Mouse (Mus musculus) heart, embryonic 15.5 days (tissue): ENCODE data around the gene Gm3055. TPM values are rescaled to one million over a fixed set of nuclear protein-coding genes. Genes with fewer than 3 reads are reported as not detected.
"Not testable (repeated sequence)": the region's sequence is repeated elsewhere in the genome, so short reads cannot be mapped to it uniquely, and the experiment has no call there.

ENCODE experiments used
- ATAC-seq: fragments of 200-750 bp; cut with Nextera tagmentation; replicated peaks from 2 replicates; pipeline ENCODE4 v1.8.0; 2017; ENCODE audit warnings: low read depth, moderate TSS enrichment; ENCODE audit not compliant: insufficient number of reproducible peaks, insufficient read depth, low FRiP score
- H3K27ac ChIP-seq: fragments of 300-500 bp; sonication (generic); 2 replicates; pipeline ENCODE4 v1.5.1; 2015; ENCODE audit warnings: mild to moderate bottlenecking, inconsistent platforms
- H3K27me3 ChIP-seq: fragments of 300-500 bp; sonication (generic); 2 replicates; pipeline ENCODE4 v1.6.1; 2015; ENCODE audit warnings: inconsistent platforms
- H3K36me3 ChIP-seq: fragments of 300-500 bp; sonication (generic); 2 replicates; pipeline ENCODE4 v1.6.1; 2015; ENCODE audit warnings: mild to moderate bottlenecking, inconsistent platforms
- H3K4me1 ChIP-seq: fragments of 300-500 bp; sonication (generic); replicated peaks from 2 replicates; pipeline ENCODE4 v1.6.1; 2015; ENCODE audit warnings: inconsistent platforms
- H3K4me2 ChIP-seq: fragments of 300-500 bp; sonication (generic); 2 replicates; pipeline ENCODE4 v1.6.1; 2015; ENCODE audit warnings: inconsistent platforms, mild to moderate bottlenecking, moderate library complexity
- H3K4me3 ChIP-seq: fragments of 300-500 bp; sonication (generic); 2 replicates; pipeline ENCODE4 v1.5.1; 2015; ENCODE audit warnings: mild to moderate bottlenecking, inconsistent platforms
- H3K9ac ChIP-seq: fragments of 300-500 bp; sonication (generic); 2 replicates; pipeline ENCODE4 v1.6.1; 2015; ENCODE audit warnings: mild to moderate bottlenecking, inconsistent platforms
- H3K9me3 ChIP-seq: fragments of 300-500 bp; sonication (generic); replicated peaks from 2 replicates; pipeline ENCODE4 v1.6.1; 2016; ENCODE audit warnings: inconsistent platforms
- WGBS: fragments of 180-500 bp; shearing (Covaris S2); methylation state at CpG from one replicate; pipeline ENCODE4 v1.1.7; 2015; ENCODE audit warnings: mixed read lengths; 5-methylcytosine and 5-hydroxymethylcytosine counted together
- polyA plus RNA-seq: library from polyadenylated mRNA; unstranded; fragments of >200 nt; fragmentation: Nextera tagmentation; extraction: Ambion mirVana; gene quantifications from 2 replicates; pipeline ENCODE4 v1.2.1, GENCODE M21; 2015

Gm3055 gene
- polyA plus RNA-seq, result 3.9 and 4.6 TPM in 2 replicates

DNA sequence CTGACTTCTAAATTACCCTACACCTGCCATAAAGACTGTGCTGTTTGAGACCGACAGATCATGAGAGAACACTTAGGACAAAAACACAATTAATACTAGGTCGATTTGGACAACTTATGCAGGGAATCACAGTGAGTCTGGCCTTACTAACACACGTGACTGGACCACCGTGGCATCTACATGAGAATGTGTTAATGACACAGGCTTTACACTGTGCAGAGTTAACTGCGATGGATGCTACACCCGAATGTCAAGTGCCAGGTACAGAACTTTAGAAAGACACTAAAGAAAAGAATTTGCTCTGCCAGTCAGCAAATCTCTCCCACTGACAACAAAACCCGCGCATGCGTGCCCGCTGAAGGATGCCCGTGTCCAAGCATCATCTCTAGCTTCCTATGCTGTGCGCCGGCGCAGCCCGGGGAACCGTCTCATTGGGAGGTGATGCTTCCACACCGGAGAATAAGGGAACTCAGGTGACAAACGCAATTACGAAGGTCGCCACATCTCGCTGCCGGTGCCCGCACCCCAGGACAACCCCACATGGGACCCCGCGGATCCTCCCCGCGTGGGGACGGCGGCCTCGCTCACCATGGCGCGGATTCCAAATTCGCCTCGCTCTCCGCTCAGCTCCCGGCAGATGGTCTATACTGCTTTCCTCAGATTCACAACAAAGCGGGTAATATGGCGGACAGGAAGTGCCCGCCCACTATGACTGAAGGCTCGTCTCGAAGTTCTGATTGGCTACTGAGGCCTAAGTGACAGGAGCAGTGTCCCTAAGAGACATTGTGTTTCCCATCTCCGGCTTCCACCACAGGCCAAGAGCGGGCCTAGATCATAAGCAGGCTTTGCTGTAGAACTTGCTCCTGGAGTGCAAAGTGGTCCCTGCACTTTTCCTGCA, at the start of gene Gm3055:
Gene Gm3055, minus strand, starts transcription at position 656 of the 898 bp plus-strand sequence.
- H3K9me3 ChIP-seq, H3K4me3 ChIP-seq, H3K4me1 ChIP-seq, H3K27ac ChIP-seq, H3K36me3 ChIP-seq, H3K4me2 ChIP-seq, H3K9ac ChIP-seq, H3K27me3 ChIP-seq: not testable (repeated sequence)
- WGBS, result no CpG with 5 or more reads among the region's 43 CpGs
- peak; percentile 93 for ATAC-seq

DNA sequence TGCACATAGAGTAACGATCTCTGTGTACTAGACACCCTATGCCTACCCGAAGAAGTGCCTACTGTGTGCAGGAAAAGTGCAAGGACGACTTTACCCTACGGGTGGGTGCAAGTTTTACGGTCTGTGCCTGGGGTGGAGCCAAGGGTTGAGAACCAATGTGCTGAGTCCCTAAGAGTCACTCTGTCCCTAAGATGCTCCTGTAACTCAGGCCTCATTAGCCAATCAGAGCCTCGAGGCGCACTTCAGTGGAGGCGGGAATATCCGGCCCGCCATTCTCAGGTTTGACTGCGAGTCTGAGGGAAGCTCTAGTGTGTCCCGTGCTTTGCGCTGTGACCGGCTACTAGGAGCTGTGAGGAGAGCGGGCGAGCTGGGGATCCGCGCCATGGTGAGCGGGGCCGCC, 40.9 kb upstream of the Gm3055 start, which contains the start of gene Gm4767:
Gene Gm4767, plus strand, starts transcription at position 288 of the 400 bp plus-strand sequence.
- not testable (repeated sequence) for ATAC-seq, H3K9me3 ChIP-seq, H3K27me3 ChIP-seq, H3K4me1 ChIP-seq, H3K27ac ChIP-seq, H3K36me3 ChIP-seq, H3K9ac ChIP-seq
- Histone ChIP-seq H3K4me2 (0 out of 2 replicates have a peak within 1 kb of the TSS, but pooled peaks have one; percentile 30), H3K4me3 (peak within 1 kb of the TSS; percentile 23; the same call in 1 of the 2 replicates)
- WGBS, result 22% methylated on average over 18 of the region's 20 CpGs

DNA sequence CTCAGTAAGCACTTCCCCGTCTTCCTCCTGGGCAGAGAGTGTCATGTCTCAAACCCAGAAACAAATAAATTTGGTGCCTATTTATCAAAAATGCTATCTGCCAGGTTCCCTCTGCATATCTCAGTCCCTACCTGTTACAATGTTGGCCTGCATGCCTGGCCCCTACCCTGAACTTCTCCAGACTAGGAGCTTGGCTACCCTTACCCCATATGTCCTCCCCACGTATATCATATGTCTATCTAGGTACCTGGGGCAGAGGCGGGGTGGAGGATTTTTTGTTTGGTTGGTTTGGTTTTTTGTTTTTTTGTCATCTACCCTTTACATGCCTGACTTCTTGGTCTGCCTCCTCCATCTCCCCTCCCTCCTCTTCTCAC, 430 bp upstream of the Gm3055 start:
- not testable (repeated sequence) for H3K36me3 ChIP-seq, H3K4me1 ChIP-seq, H3K9me3 ChIP-seq, ATAC-seq, H3K27me3 ChIP-seq, H3K4me2 ChIP-seq, H3K27ac ChIP-seq, H3K4me3 ChIP-seq, H3K9ac ChIP-seq
- no CpG with 5 or more reads among the region's 3 CpGs for WGBS

DNA sequence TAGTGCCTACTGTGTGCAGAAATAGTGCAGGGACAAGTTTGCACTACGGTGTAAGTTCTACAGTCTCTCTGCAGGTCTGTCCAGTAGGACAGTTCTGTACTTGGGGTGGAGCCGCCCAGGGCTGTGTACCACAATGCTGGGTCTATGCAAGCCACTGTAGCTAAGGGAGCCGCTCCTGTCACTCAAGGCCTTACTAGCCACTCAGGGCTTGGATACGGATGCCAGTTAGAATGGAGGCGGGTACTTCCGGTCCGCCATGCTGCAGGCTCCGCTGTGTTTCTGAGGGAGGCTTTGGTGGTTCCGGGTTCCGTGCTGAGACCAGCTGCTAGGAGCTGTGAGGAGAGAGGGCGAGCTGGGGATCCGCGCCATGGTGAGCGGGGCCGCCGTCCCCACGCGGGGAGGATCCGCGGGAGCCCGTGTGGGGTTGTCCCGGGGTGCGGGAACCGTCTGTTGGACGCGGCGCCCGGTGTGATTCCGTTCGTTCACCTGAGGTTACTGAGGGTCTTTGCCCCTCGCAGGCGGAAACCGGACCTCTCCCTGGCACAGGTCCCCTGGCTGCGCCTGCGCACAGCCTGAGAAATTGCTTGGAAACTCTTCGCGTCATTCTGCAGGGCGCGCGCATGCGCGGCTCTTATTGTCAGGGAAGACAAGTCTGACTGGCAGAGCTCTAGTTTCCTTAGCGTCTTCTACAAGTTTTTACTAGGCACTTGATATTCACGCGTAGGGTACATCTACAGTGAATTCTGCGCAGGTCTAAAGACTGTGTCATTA, 66.2 kb downstream of the Gm3055 start, which contains the start of gene Zfp433:
Gene Zfp433, plus strand, starts transcription at position 295 of the 771 bp plus-strand sequence.
- not testable (repeated sequence) for H3K27ac ChIP-seq, H3K4me1 ChIP-seq, H3K9me3 ChIP-seq, H3K4me2 ChIP-seq, H3K9ac ChIP-seq, H3K27me3 ChIP-seq, H3K36me3 ChIP-seq, H3K4me3 ChIP-seq
- no CpG with 5 or more reads among the region's 46 CpGs for WGBS
- peak; percentile 99 for ATAC-seq

Other genes with a start within 250 kb of the Gm3055 start
- 0.64 and 1.6 TPM in 2 replicates for gene Gna15, start 246.9 kb downstream of the Gm3055 start, polyA plus RNA-seq
- gene Gna11, start 226.0 kb downstream of the Gm3055 start, polyA plus RNA-seq, result 52.1 and 64.1 TPM in 2 replicates
- 650 and 761 TPM in 2 replicates for gene Aes, start 211.7 kb downstream of the Gm3055 start, polyA plus RNA-seq
- 23.6 and 29.3 TPM in 2 replicates for gene Tle2, start 196.6 kb downstream of the Gm3055 start, polyA plus RNA-seq
- gene Tle6, start 170.1 kb downstream of the Gm3055 start, polyA plus RNA-seq, result 23.9 and 30.5 TPM in 2 replicates
- 0.48 and 0.72 TPM in 2 replicates for gene BC025920, start 164.9 kb downstream of the Gm3055 start, polyA plus RNA-seq
- 20.8 and 26.7 TPM in 2 replicates for gene Sirt6, start 143.4 kb downstream of the Gm3055 start, polyA plus RNA-seq
- 12.3 and 13.7 TPM in 2 replicates for gene Ankrd24, start 142.6 kb downstream of the Gm3055 start, polyA plus RNA-seq
- 2.8 and 2.9 TPM in 2 replicates for gene Gm10778, start 122.1 kb downstream of the Gm3055 start, polyA plus RNA-seq
- gene Zfp433, start 66.3 kb downstream of the Gm3055 start, polyA plus RNA-seq, result 8.3 and 10.9 TPM in 2 replicates
- 1.2 and 2.2 TPM in 2 replicates for gene Gm4767, start 41.0 kb upstream of the Gm3055 start, polyA plus RNA-seq
- gene Gm32687, start 92.8 kb upstream of the Gm3055 start, polyA plus RNA-seq, result 4.8 and 6.1 TPM in 2 replicates
- 1.4 and 2.5 TPM in 2 replicates for gene Zfp781, start 159.3 kb upstream of the Gm3055 start, polyA plus RNA-seq